Mouse (Mus musculus): ENCODE measurements at regions not wholly inside any gene's neighbourhood (a gene's known extent, or its start where the extent isn't known, plus 50 kb on each side); places are given as distances from the start of the nearest gene placed in this dataset.
"Not testable (repeated sequence)": the region's sequence is repeated elsewhere in the genome, so short reads cannot be mapped to it uniquely, and the experiment has no call there.

DNA sequence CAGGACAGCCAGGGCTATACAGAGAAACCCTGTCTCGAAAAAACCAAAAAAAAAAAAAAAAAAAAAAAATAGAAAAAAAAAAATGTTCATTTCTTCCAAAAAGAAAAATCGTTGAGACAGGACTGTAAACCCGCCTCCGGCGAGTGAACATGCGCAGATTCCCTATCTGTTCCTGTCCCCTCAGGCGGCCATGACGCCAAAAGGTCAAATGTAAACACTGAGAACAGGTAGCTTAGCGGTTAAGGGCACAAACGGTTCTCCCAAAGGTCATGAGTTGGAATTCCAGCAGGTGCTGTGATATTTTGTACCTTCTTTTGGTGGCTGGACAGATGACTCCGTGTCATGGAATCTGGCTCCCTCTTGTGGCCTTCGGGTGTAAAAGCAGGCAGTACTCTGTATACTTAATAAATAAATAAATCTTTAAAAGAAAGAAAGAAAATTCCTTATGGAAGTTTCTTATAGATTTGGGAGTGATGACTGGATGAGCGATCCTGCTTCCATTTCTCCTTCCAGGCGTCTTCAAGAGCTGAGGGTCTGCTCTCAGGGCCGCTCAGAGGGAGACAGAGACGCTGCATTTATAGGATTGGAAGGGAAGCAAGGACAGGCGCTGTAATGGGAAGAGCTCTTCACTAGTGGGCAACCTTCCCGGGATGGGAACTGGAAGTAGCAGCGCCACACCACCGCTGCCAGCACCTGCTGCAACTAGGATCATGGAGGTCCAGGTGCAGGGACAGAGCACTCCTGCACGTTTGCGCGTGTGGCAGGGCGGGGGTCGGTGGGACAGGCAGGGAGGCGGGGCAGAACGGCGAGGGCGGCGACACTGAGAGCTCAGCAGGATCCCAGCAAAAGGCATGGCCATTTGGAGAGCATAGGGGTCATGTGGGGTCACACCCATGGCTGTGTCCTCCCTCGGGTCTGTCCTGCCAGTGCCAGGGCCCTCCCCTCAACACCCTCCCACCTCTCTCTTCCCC lies 189.2 kb upstream of the Gm10767 start:
- not testable (repeated sequence) for DNase-seq

DNA sequence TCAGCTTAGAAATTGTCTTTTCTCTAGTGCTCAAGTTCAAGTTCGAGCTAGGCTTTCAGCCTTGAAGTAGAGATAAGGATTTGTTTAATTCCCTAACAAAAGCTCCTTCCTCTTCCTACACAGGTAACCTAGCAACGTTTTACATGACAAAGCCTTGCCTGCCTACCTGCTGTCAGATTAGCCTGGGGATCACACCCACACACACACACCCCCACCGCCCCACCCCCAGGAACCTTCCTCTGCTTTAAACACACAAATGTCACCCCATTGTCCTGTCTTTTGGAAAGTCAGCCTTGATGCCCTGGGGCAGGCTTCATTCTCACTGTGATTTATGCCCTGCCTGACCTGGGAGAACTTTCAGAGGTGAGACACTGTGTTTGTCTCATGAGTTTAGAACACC lies 193.7 kb upstream of the Gm10767 start:
- not testable (repeated sequence) for DNase-seq

DNA sequence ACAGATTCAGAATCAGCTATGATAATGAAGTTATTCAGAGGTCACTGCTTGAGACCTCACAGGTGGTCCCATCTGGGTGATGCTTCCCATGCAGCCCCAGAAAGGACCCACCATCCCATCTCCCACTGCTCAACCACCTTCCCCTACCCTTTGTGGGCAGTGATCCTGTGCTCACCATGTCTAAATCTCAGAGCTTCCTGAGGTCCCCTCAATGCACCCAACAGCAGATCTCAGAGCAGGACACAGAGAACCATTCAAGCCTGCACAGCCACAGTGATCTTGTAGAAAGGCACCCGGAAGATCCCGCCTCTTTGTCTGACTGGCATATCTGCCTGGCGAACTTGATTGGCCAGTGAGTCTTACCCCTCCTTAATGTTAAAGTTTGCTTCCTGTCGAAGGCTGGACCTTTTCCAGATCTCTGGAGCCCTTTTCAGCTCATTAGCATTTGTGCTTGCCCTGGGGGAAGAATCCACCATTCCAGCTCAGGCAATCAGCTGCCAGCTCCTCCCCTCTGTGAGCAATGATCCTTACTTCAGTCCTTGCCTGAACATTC lies 206.7 kb upstream of the Gm10767 start:
- not testable (repeated sequence) for DNase-seq

DNA sequence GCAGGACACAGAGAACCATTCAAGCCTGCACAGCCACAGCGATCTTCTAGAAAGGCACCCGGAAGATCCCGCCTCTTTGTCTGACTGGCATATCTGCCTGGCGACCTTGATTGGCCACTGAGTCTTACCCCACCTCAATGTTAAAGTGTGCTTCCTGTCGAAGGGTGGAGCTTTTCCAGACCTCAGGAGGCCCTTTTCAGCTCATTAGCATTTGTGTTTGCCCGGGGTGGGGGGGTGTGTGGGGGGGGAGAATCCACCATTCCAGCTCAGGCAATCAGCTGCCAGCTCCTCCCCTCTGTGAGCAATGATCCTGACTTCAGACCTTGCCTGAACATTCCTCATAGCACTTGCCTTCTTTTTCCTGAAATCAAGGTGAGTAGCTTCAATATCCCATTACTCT lies 223.9 kb upstream of the Gm10767 start:
- DNase-seq = not testable (repeated sequence)

DNA sequence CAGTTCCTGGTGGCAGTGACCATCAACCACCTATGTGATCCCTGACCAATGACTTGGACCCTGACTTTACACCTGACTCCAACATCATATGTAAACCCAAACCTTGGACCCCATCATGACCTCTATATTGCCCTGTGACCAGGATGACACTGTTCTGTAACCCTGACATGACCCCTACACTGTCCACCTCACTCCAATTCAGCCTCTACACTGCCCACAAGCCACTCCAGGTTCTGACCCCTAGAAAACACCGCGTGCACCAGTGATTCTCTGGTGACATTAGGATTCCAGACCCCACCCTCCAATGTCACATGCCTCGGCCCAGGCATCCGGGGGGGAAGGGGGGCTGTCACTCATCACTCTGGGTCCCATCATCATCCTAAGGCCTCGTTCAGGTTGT lies 201.3 kb upstream of the 2410141K09Rik start:
- DNase-seq = not testable (repeated sequence)

DNA sequence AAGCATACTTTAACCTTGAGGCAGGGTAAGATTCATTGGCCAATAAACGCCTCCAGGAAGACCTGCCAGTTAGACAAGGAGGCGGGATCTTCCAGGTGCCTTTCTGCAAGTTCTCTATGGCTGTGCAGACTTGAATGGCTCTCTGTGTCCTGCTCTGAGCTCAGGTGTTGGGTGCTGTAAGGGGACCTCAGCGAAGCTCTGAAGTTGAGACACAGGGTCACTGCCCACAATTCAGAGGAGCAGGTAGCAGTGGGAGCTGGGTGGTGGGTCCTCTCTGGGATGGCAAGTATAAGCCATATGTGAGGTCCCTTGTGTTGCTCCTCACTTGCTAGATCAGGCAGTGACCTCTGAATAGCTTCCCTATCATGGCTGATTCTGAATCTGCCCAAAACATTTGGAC lies 184.8 kb upstream of the 2410141K09Rik start:
- not testable (repeated sequence) for DNase-seq

DNA sequence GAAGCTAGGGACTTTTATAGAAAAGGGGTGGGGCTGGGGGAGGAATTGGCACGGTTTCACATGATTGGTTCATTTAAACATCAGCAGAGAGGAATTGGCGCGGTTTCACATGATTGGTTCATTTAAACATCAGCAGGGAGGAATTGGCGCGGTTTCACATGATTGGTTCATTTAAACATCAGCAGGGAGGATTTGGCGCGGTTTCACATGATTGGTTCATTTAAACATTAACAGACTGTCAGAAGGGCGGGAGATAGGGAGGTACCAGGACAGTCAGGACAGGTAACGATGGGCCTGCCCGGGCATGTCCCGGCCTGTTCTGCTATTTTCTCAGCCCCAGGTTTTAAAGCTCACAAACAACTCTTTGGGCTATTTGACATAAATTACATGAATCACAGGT lies 145.1 kb upstream of the 2410141K09Rik start:
- DNase-seq = peak; percentile 8 to 10

DNA sequence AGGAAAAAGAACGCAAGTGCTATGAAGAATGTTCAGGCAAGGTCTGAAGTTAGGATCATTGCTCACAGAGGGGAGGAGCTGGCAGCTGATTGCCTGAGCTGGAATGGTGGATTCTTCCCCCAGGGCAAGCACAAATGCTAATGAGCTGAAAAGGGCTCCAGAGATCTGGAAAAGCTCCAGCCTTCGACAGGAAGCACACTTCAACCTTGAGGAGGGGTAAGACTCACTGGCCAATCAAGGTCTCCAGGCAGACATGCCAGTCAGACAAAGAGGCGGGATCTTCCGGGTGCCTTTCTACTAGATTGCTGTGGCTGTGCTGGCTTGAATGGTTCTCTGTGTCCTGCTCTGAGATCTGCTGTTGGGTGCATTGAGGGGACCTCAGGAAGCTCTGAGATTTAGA lies 122.7 kb upstream of the 2410141K09Rik start:
- DNase-seq = not testable (repeated sequence)

DNA sequence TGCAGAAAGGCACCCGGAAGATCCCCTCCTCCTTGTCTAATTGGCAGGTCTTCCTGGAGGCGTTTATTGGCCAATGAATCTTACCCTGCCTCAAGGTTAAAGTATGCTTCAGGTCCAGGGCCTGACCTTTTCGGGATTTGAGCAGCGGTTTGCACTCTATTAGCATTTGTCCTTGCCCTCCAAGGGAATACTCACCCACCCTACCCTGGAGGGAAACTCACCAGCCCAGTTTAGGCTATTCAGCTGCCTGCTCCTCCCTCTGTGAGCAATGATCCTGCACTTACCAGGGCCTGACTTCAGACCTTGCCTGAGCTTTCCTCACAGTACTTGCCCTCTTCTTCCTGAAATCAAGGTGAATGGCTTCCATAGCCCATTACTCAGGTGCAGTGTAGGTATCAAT lies 115.5 kb upstream of the 2410141K09Rik start:
- not testable (repeated sequence) for DNase-seq

DNA sequence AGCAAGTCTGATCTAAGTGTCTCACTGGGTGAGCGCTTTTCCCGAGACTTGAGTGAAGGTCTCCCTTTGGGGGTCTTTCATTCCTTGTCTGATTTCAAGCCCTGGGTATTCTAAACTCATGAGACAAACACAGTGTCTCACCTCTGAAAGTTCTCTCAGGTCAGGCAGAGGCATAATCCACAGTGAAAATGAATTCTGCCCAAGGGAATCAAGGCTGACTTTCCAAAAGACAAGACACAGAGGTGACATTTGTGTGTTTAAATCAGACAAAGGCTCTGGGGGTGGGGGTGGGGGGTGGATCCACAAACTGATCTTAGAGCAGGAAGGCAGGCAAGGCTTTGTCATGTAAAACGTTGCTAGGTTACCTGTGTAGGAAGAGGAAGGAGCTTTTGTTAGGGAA lies 107.0 kb upstream of the 2410141K09Rik start:
- not testable (repeated sequence) for DNase-seq

DNA sequence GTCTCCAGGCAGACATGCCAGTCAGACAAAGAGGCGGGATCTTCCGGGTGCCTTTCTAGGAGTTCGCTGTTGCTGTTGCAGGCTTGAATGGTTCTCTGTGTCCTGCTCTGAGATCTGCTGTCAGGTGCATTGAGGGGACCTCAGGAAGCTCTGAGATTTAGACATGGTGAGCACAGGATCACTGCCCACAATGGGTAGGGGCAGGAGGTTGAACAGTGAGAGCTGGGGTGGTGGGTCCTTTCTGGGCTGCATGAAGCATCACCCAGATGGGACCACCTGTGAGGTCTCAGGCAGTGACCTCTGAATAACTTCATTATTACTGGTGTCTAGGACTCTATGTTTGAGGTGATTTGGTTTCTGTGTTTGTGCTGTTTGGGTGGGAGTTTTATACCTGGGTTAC lies 78.7 kb upstream of the 2410141K09Rik start:
- not testable (repeated sequence) for DNase-seq
